Comparison of ENCODE assay signal across 13 mouse cellular contexts in genomic region chr5:122102476-122103050, GRCm38 (mm10). TPM values are rescaled to one million over a fixed set of nuclear protein-coding genes. Genes with fewer than 3 reads are reported as not detected.
DNase-seq lines count a peak whose midpoint lies in the region; ATAC-seq and TF ChIP-seq lines count a peak whose summit lies in the region.
"Had no signal": no experiment of that assay in that cellular context is flagged by ENCODE, and none has a peak within 500 bp of the region (broad histone marks: within the 10 kb centered on the region; RNA-seq: fewer than 3 reads in every experiment).

No protein-coding gene starts in this region.

- no peak for TF ChIP-seq POLR2A in olfactory bulb, adult 2 months (IDR thresholded peaks at IDR 0.05; ENCODE audit: insufficient read depth, low read depth, low read length)

- no peak overlapping the region for H3K9ac ChIP-seq in forebrain, embryonic 13.5 days
- H3K9ac ChIP-seq in forebrain, embryonic 12.5 days, result no peak overlapping the region
- H3K9ac ChIP-seq in limb, embryonic 13.5 days, result no peak overlapping the region
- peak overlapping the region; percentile 81 for H3K9ac ChIP-seq in heart, embryonic 16.5 days (ENCODE audit: low read length)

- ATAC-seq in forebrain, embryonic 13.5 days, result no peak
- no peak for ATAC-seq in forebrain, embryonic 12.5 days (ENCODE audit: low FRiP score)
- ATAC-seq in limb, embryonic 13.5 days (ENCODE audit: low FRiP score, low read depth), result no peak
- peak; percentile 7; the same call in 1 of the 2 replicates for ATAC-seq in heart, embryonic 16.5 days (replicated peaks; ENCODE audit: extremely low read depth, insufficient read depth, low FRiP score)
- no peak for ATAC-seq in cerebellum, adult (ENCODE audit: insufficient number of reproducible peaks, low FRiP score, low TSS enrichment)

- H3K9me3 ChIP-seq in forebrain, embryonic 13.5 days (replicated peaks), result no peaks in the 10 kb centered on the region
- no peaks in the 10 kb centered on the region for H3K9me3 ChIP-seq in forebrain, embryonic 12.5 days
- no peaks in the 10 kb centered on the region for H3K9me3 ChIP-seq in limb, embryonic 13.5 days
- no peaks in the 10 kb centered on the region for H3K9me3 ChIP-seq in limb, embryonic 10.5 days (replicated peaks)
- no peaks in the 10 kb centered on the region for H3K9me3 ChIP-seq in heart, embryonic 16.5 days (replicated peaks; ENCODE audit: control insufficient read depth, low read length)

- DNase-seq in limb, embryonic 10.5 days (ENCODE audit: low spot score), result no peak
- no peak for DNase-seq in gastrocnemius, postnatal 10 days
- DNase-seq: adrenal gland, postnatal 14 days; cerebellum, postnatal 25 days had no signal

- no peaks in the 10 kb centered on the region for H3K36me3 ChIP-seq in forebrain, embryonic 13.5 days (ENCODE audit: poor library complexity, severe bottlenecking)
- H3K36me3 ChIP-seq in forebrain, embryonic 12.5 days (replicated peaks), result no peaks in the 10 kb centered on the region
- no peaks in the 10 kb centered on the region for H3K36me3 ChIP-seq in limb, embryonic 13.5 days
- H3K36me3 ChIP-seq in limb, embryonic 10.5 days, result no peaks in the 10 kb centered on the region
- H3K36me3 ChIP-seq in heart, embryonic 16.5 days (ENCODE audit: control insufficient read depth, insufficient read depth), result peaks cover 16% of the 10 kb centered on the region

- H3K27ac ChIP-seq in forebrain, embryonic 13.5 days, result no peak overlapping the region
- H3K27ac ChIP-seq in forebrain, embryonic 12.5 days, result no peak overlapping the region
- no peak overlapping the region for H3K27ac ChIP-seq in limb, embryonic 13.5 days
- H3K27ac ChIP-seq in limb, embryonic 10.5 days, result no peak overlapping the region
- peak overlapping the region; percentile 98 for H3K27ac ChIP-seq in heart, embryonic 16.5 days (ENCODE audit: low read length)
- H3K27ac ChIP-seq in olfactory bulb, adult 2 months (ENCODE audit: insufficient read depth, low read depth, low read length), result peak overlapping the region; percentile 13; the same call in 1 of the 2 replicates

- no peak for TF ChIP-seq CTCF in olfactory bulb, adult 2 months (IDR thresholded peaks at IDR 0.05; ENCODE audit: insufficient read depth, low read depth, low read length)

- peaks cover 9% of the 10 kb centered on the region; the same call in 1 of the 2 replicates for H3K4me1 ChIP-seq in forebrain, embryonic 13.5 days
- H3K4me1 ChIP-seq in forebrain, embryonic 12.5 days, result no peaks in the 10 kb centered on the region; the same call in 1 of the 2 replicates
- peaks cover 8% of the 10 kb centered on the region for H3K4me1 ChIP-seq in limb, embryonic 13.5 days
- H3K4me1 ChIP-seq in limb, embryonic 10.5 days, result peaks cover 15% of the 10 kb centered on the region
- H3K4me1 ChIP-seq in heart, embryonic 16.5 days (ENCODE audit: control insufficient read depth, insufficient read depth, low read length), result peaks cover 6% of the 10 kb centered on the region; the same call in 1 of the 2 replicates
- peaks cover 13% of the 10 kb centered on the region for H3K4me1 ChIP-seq in olfactory bulb, adult 2 months (ENCODE audit: control insufficient read depth, insufficient read depth, low read length)

- peak overlapping the region; percentile 27; the same call in 1 of the 2 replicates for H3K4me2 ChIP-seq in forebrain, embryonic 13.5 days
- no peak overlapping the region for H3K4me2 ChIP-seq in forebrain, embryonic 12.5 days
- peak overlapping the region; percentile 45 for H3K4me2 ChIP-seq in limb, embryonic 13.5 days (replicated peaks)
- H3K4me2 ChIP-seq in heart, embryonic 16.5 days (ENCODE audit: low read depth, low read length), result peak overlapping the region; percentile 77; the same call in 1 of the 2 replicates

- H3K4me3 ChIP-seq in forebrain, embryonic 13.5 days, result no peak overlapping the region
- no peak overlapping the region for H3K4me3 ChIP-seq in forebrain, embryonic 12.5 days (replicated peaks)
- H3K4me3 ChIP-seq in limb, embryonic 13.5 days, result peak overlapping the region; percentile 1; the same call in 1 of the 2 replicates
- H3K4me3 ChIP-seq in limb, embryonic 10.5 days, result no peak overlapping the region
- H3K4me3 ChIP-seq in heart, embryonic 16.5 days (ENCODE audit: low read length), result peak overlapping the region; percentile 73
- no peak overlapping the region for H3K4me3 ChIP-seq in olfactory bulb, adult 2 months (ENCODE audit: insufficient read depth, low read depth, low read length)

- H3K27me3 ChIP-seq in forebrain, embryonic 13.5 days, result peaks cover 19% of the 10 kb centered on the region
- peaks cover 33% of the 10 kb centered on the region for H3K27me3 ChIP-seq in forebrain, embryonic 12.5 days
- peaks cover 28% of the 10 kb centered on the region for H3K27me3 ChIP-seq in limb, embryonic 13.5 days
- H3K27me3 ChIP-seq in limb, embryonic 10.5 days (ENCODE audit: low read depth, poor library complexity, severe bottlenecking), result peaks cover 35% of the 10 kb centered on the region
- H3K27me3 ChIP-seq in heart, embryonic 16.5 days (ENCODE audit: control insufficient read depth, insufficient read depth, low read length), result no peaks in the 10 kb centered on the region; the same call in 1 of the 2 replicates

- 49% methylated on average over 7 of the region's 7 CpGs for WGBS in forebrain, embryonic 13.5 days
- whole genome bisulfite sequencing in forebrain, embryonic 12.5 days, result 67% methylated on average over 7 of the region's 7 CpGs
- WGBS in limb, embryonic 13.5 days, result 27% methylated on average over 7 of the region's 7 CpGs
- WGBS in limb, embryonic 10.5 days, result 35% methylated on average over 7 of the region's 7 CpGs
- 15% methylated on average over 7 of the region's 7 CpGs for WGBS in heart, embryonic 16.5 days
- WGBS in olfactory bulb, adult 2 months, result 29% methylated on average over 7 of the region's 7 CpGs

RNA-seq across cellular contexts. Expression of gene Myl2, which starts 1.8 kb away (rescaled TPM):
- 0.81 and 3.6 TPM in 2 replicates for polyA plus RNA-seq in forebrain, embryonic 13.5 days (2015; fragmentation: Nextera tagmentation; extraction: Ambion mirVana)
- polyA plus RNA-seq in forebrain, embryonic 12.5 days (2016; fragmentation: Nextera tagmentation; extraction: Ambion mirVana), result 1.5 and 2.5 TPM in 2 replicates
- polyA plus RNA-seq in limb, embryonic 13.5 days (2015; fragmentation: Nextera tagmentation; extraction: Ambion mirVana), result 0.61 and 1.0 TPM in 2 replicates
- 3.1 TPM in 2 replicates for polyA plus RNA-seq in limb, embryonic 10.5 days (2016; fragmentation: Nextera tagmentation; extraction: Ambion mirVana)
- polyA plus RNA-seq in heart, embryonic 16.5 days (2015; fragmentation: Nextera tagmentation; extraction: Ambion mirVana), result 7,978 and 9,755 TPM in 2 replicates
- not detected in 2 replicates for polyA plus RNA-seq in olfactory bulb, adult 2 months (2012; ENCODE audit: insufficient read depth, insufficient read length, low replicate concordance, missing spikeins)
- 100 to 1,000 TPM; 526 to 721 TPM for total RNA-seq in gastrocnemius, postnatal 10 days (2021)
- total RNA-seq: adrenal gland, postnatal 14 days; hematopoietic stem cell, adult 5-6 weeks; megakaryocyte progenitor cell, adult 5-6 weeks had no signal
- polyA plus RNA-seq: liver, adult 2 months had no signal

RNA-seq across cellular contexts. Expression of gene Ccdc63, which starts 38.1 kb away (rescaled TPM):
- not detected in 2 replicates for polyA plus RNA-seq in forebrain, embryonic 13.5 days (2015; fragmentation: Nextera tagmentation; extraction: Ambion mirVana)
- polyA plus RNA-seq in forebrain, embryonic 12.5 days (2016; fragmentation: Nextera tagmentation; extraction: Ambion mirVana), result not detected in 2 replicates
- polyA plus RNA-seq in limb, embryonic 13.5 days (2015; fragmentation: Nextera tagmentation; extraction: Ambion mirVana), result 0.14 TPM in 1 of 2 replicates, not detected in the other
- not detected in 2 replicates for polyA plus RNA-seq in limb, embryonic 10.5 days (2016; fragmentation: Nextera tagmentation; extraction: Ambion mirVana)
- 0.12 and 0.56 TPM in 2 replicates for polyA plus RNA-seq in heart, embryonic 16.5 days (2015; fragmentation: Nextera tagmentation; extraction: Ambion mirVana)
- polyA plus RNA-seq in olfactory bulb, adult 2 months (2012; ENCODE audit: insufficient read depth, insufficient read length, low replicate concordance, missing spikeins), result not detected in 2 replicates
- not detected for total RNA-seq in gastrocnemius, postnatal 10 days (2021)
- total RNA-seq: adrenal gland, postnatal 14 days; liver, adult 2 months had no signal
- polyA plus RNA-seq: liver, adult 2 months had no signal

RNA-seq across cellular contexts. Expression of gene Cux2, which starts 52.7 kb away (rescaled TPM):
- 16.9 and 17.9 TPM in 2 replicates for polyA plus RNA-seq in forebrain, embryonic 13.5 days (2015; fragmentation: Nextera tagmentation; extraction: Ambion mirVana)
- polyA plus RNA-seq in forebrain, embryonic 12.5 days (2016; fragmentation: Nextera tagmentation; extraction: Ambion mirVana), result 13.7 and 14.0 TPM in 2 replicates
- polyA plus RNA-seq in limb, embryonic 13.5 days (2015; fragmentation: Nextera tagmentation; extraction: Ambion mirVana), result 3.8 and 4.1 TPM in 2 replicates
- polyA plus RNA-seq in limb, embryonic 10.5 days (2016; fragmentation: Nextera tagmentation; extraction: Ambion mirVana), result 2.9 and 4.4 TPM in 2 replicates
- polyA plus RNA-seq in heart, embryonic 16.5 days (2015; fragmentation: Nextera tagmentation; extraction: Ambion mirVana), result 3.0 and 3.7 TPM in 2 replicates
- polyA plus RNA-seq in olfactory bulb, adult 2 months (2012; ENCODE audit: insufficient read depth, insufficient read length, low replicate concordance, missing spikeins), result not detected in 2 replicates
- total RNA-seq in gastrocnemius, postnatal 10 days (2021), result 1 to 10 TPM; 1.1 to 1.5 TPM
- total RNA-seq: hematopoietic stem cell, adult 5-6 weeks had no signal

RNA-seq across cellular contexts. Expression of gene Ppp1cc, which starts 55.5 kb away (rescaled TPM):
- 288 TPM in 2 replicates for polyA plus RNA-seq in forebrain, embryonic 13.5 days (2015; fragmentation: Nextera tagmentation; extraction: Ambion mirVana)
- 324 and 337 TPM in 2 replicates for polyA plus RNA-seq in forebrain, embryonic 12.5 days (2016; fragmentation: Nextera tagmentation; extraction: Ambion mirVana)
- 231 and 235 TPM in 2 replicates for polyA plus RNA-seq in limb, embryonic 13.5 days (2015; fragmentation: Nextera tagmentation; extraction: Ambion mirVana)
- polyA plus RNA-seq in limb, embryonic 10.5 days (2016; fragmentation: Nextera tagmentation; extraction: Ambion mirVana), result 373 and 383 TPM in 2 replicates
- polyA plus RNA-seq in heart, embryonic 16.5 days (2015; fragmentation: Nextera tagmentation; extraction: Ambion mirVana), result 237 and 248 TPM in 2 replicates
- polyA plus RNA-seq in olfactory bulb, adult 2 months (2012; ENCODE audit: insufficient read depth, insufficient read length, low replicate concordance, missing spikeins), result 674 and 1,250 TPM in 2 replicates
- 100 to 1,000 TPM; 144 to 156 TPM for total RNA-seq in gastrocnemius, postnatal 10 days (2021)

Comparison
In these comparisons a context has a peak if more than half of its experiments do, and no peak if none do; other contexts are left out.
1. H3K4me3 ChIP-seq: peak in limb, embryonic 13.5 days (single experiment) and heart, embryonic 16.5 days (single experiment); none in forebrain, embryonic 13.5 days (single experiment), forebrain, embryonic 12.5 days (single experiment), limb, embryonic 10.5 days (single experiment) and olfactory bulb, adult 2 months (single experiment).
2. H3K27ac ChIP-seq: peak in heart, embryonic 16.5 days (single experiment) and olfactory bulb, adult 2 months (single experiment); none in forebrain, embryonic 13.5 days (single experiment), forebrain, embryonic 12.5 days (single experiment), limb, embryonic 13.5 days (single experiment) and limb, embryonic 10.5 days (single experiment).
3. RNA of gene Myl2, which starts 1.8 kb away (polyA plus RNA-seq): 7,978 to 9,755 TPM in heart, embryonic 16.5 days; 3.1 TPM in limb, embryonic 10.5 days, 1.5 to 2.5 TPM in forebrain, embryonic 12.5 days, 0.81 to 3.6 TPM in forebrain, embryonic 13.5 days, 0.61 to 1.0 TPM in limb, embryonic 13.5 days and not detected in olfactory bulb, adult 2 months; every median in the first group is over 1,000 times any median in the second.